Mouse (Mus musculus): ENCODE data around the gene Gm2381. TPM values are rescaled to one million over a fixed set of nuclear protein-coding genes. Genes with fewer than 3 reads are reported as not detected.
"Not testable (repeated sequence)": the region's sequence is repeated elsewhere in the genome, so short reads cannot be mapped to it uniquely, and the experiment has no call there.

The Gm2381 gene
- total RNA-seq (2017), result not detected in 2 replicates

- ATAC-seq (replicated peaks; ENCODE audit: low read depth, poor library complexity, severe bottlenecking), result not testable (repeated sequence)
Measured at GRCm38 (mm10) chr7:42866801-42867458, at the start of gene Gm2381. TSS of gene Gm2381 (minus strand) at chr7:42867234.

GRCm38 (mm10) chr7:42898067-42898466, 31.0 kb upstream of the Gm2381 start:
- not testable (repeated sequence) for ATAC-seq (replicated peaks; ENCODE audit: low read depth, poor library complexity, severe bottlenecking)

- no peak for ATAC-seq (replicated peaks; ENCODE audit: low read depth, poor library complexity, severe bottlenecking)
Measured at GRCm38 (mm10) chr7:42878090-42878489, 11.1 kb upstream of the Gm2381 start.

- ATAC-seq (replicated peaks; ENCODE audit: low read depth, poor library complexity, severe bottlenecking), result not testable (repeated sequence)
Measured at GRCm38 (mm10) chr7:42838366-42838765, 28.7 kb downstream of the Gm2381 start.

- ATAC-seq (replicated peaks; ENCODE audit: low read depth, poor library complexity, severe bottlenecking), result no peak
Measured at GRCm38 (mm10) chr7:42832221-42832620, 34.8 kb downstream of the Gm2381 start.

- not testable (repeated sequence) for ATAC-seq (replicated peaks; ENCODE audit: low read depth, poor library complexity, severe bottlenecking)
Measured at GRCm38 (mm10) chr7:42793425-42793824, 73.6 kb downstream of the Gm2381 start, which contains the start of gene Vmn2r62. TSS of gene Vmn2r62 (minus strand) at chr7:42793525.

Other genes starting within 250 kb of the Gm2381 start
- 8.7 and 12.1 TPM in 2 replicates for gene Zfp976, start 224.6 kb downstream of the Gm2381 start, total RNA-seq (2017)
- gene Zfp975, start 174.5 kb downstream of the Gm2381 start, total RNA-seq (2017), result 5.3 and 12.7 TPM in 2 replicates
- gene Gm17067, start 140.2 kb downstream of the Gm2381 start, total RNA-seq (2017), result not detected in 2 replicates
- gene Vmn2r62, start 73.7 kb downstream of the Gm2381 start, total RNA-seq (2017), result not detected in 2 replicates
- gene Vmn2r63, start 66.6 kb upstream of the Gm2381 start, total RNA-seq (2017), result not detected in 2 replicates
- gene Gm9268, start 151.5 kb upstream of the Gm2381 start, total RNA-seq (2017), result not detected in 2 replicates
- gene Zfp936, start 247.0 kb upstream of the Gm2381 start, total RNA-seq (2017), result not detected in 2 replicates